Mouse (Mus musculus): Measurements from ENCODE around the gene Uty.

Gene Uty

GRCm38 (mm10) chrY:1245426-1245863 lies at the start of gene Uty:
Gene Uty (minus strand): TSS chrY:1245759.
- TF ChIP-seq GATA4 (IDR thresholded peaks at IDR 0.05; ENCODE audit: insufficient replicate concordance, low read length): no peak

DNA sequence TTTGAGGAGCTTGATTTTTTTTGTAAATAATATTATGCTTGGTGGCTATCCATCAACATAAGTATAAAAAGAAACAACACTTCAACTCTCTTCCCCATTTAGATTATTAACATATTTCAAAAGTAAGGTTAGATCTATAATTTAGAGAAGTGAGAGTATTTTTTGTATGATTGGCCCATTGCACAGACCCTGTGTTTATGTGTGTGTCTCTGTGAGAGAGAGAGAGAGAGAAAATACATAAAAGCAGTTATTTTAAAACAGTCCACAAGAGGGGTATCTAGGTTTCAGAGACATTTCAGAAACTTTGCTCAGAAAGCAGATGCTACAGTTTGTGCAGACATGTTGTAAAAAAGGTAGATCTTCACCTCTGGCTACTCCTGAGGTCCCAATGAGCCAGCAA lies 48.1 kb upstream of the Uty start:
- no peak for TF ChIP-seq GATA4 (IDR thresholded peaks at IDR 0.05; ENCODE audit: insufficient replicate concordance, low read length)

GRCm38 (mm10) chrY:1286171-1286795 lies 40.7 kb upstream of the Uty start, which contains the start of gene Ddx3y:
Gene Ddx3y (minus strand): TSS chrY:1286629.
- no peak for TF ChIP-seq GATA4 (IDR thresholded peaks at IDR 0.05; ENCODE audit: insufficient replicate concordance, low read length)

- no peak for TF ChIP-seq GATA4 (IDR thresholded peaks at IDR 0.05; ENCODE audit: insufficient replicate concordance, low read length)
Observed at GRCm38 (mm10) chrY:1285735-1286134, 40.2 kb upstream of the Uty start.

GRCm38 (mm10) chrY:1246117-1246516 lies 558 bp upstream of the Uty start:
- no peak for TF ChIP-seq GATA4 (IDR thresholded peaks at IDR 0.05; ENCODE audit: insufficient replicate concordance, low read length)

DNA sequence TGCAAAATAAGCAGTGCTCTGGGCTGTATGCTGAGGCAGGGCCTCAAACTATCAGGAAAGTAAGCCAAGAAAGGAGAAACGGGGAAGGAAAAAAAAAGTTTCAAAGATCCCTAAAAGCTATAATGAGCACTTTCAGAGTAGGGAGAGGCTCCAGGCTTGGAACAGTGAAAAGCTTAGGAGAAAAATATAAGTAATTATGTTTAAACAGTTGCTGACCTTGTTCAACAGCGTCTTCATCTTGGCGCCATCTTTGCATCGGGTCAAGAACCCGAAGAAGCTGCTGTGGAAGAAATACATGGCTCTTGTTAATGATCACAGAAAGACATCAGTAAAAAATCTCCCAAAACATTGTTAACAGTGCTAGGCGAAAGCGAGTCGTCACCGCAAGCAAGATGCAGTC lies 619 bp downstream of the Uty start:
- TF ChIP-seq GATA4 (IDR thresholded peaks at IDR 0.05; ENCODE audit: insufficient replicate concordance, low read length): no peak

- no peak for TF ChIP-seq GATA4 (IDR thresholded peaks at IDR 0.05; ENCODE audit: insufficient replicate concordance, low read length)
Observed at GRCm38 (mm10) chrY:1244421-1244820, 1.1 kb downstream of the Uty start.

GRCm38 (mm10) chrY:1220001-1220400 lies 25.6 kb downstream of the Uty start:
- TF ChIP-seq GATA4 (IDR thresholded peaks at IDR 0.05; ENCODE audit: insufficient replicate concordance, low read length): no peak

DNA sequence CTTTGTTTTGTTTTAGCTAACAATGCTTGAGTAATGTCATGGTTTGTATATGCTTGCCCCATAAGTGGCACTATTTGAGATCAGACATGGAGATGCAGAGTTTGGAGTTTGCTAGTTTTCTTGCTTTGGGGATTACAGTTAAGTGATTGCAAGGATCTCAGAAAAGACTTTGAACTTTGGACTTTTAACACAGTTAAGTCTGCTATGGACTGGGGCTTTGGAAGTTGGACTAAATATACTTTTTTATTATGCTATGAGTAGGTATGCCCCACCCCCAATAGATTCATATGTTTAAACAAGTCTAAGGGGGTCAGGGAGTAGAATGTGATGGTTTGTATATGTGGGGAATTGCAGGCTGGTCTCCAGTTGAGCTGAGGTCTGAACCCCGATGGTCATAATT lies 67.1 kb downstream of the Uty start:
- TF ChIP-seq GATA4 (IDR thresholded peaks at IDR 0.05; ENCODE audit: insufficient replicate concordance, low read length): no peak

DNA sequence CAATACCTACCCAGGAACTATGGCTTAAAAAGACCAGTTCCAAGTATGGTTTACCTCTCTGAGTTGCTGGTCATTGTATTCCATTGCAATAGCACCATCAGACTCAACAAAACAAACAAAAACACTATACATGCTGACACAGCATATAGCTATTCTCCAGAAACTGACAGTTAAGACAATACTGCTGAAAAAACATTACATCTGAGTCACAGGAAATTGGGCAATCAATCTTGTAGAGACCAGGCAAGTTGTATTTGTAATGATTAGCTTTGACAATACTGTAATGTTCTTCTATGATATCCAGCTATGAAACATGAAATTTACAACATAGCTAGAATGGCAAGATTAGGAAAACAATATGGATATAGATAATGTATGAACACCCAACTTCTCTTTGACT lies 82.5 kb downstream of the Uty start:
- TF ChIP-seq GATA4 (IDR thresholded peaks at IDR 0.05; ENCODE audit: insufficient replicate concordance, low read length): no peak

DNA sequence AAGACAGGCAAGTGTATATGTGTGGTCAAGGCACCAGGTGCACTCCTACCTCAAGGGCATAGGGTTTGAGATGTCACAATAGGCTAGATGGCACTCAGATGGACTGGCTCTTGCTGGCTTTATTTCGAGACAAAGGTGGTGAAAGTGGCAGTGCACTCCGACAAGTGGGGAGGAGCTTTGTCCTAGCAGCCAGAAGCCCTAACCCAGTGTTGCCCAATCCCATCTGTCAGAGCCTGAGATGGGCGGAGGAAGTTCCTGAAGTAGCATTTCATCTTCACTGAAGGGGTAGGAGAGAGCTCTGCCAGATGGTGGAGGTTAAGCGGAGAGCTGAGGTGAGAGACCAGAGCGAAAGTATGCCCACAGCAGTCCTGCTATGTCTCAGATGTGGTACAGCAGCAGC lies 129.4 kb downstream of the Uty start:
- no peak for TF ChIP-seq GATA4 (IDR thresholded peaks at IDR 0.05; ENCODE audit: insufficient replicate concordance, low read length)

- no peak for TF ChIP-seq GATA4 (IDR thresholded peaks at IDR 0.05; ENCODE audit: insufficient replicate concordance, low read length)
Observed at GRCm38 (mm10) chrY:1114016-1114415, 131.5 kb downstream of the Uty start.

Measured in liver, adult (tissue).